Mouse (Mus musculus): ENCODE results near the gene Upf3a. TPM values are rescaled to one million over a fixed set of nuclear protein-coding genes. Genes with fewer than 3 reads are reported as not detected.
"Not testable (repeated sequence)": the region's sequence is repeated elsewhere in the genome, so short reads cannot be mapped to it uniquely, and the experiment has no call there.

The Upf3a gene
- polyA plus RNA-seq, 1 experiment from 2014 or later: 43.1 TPM

DNA sequence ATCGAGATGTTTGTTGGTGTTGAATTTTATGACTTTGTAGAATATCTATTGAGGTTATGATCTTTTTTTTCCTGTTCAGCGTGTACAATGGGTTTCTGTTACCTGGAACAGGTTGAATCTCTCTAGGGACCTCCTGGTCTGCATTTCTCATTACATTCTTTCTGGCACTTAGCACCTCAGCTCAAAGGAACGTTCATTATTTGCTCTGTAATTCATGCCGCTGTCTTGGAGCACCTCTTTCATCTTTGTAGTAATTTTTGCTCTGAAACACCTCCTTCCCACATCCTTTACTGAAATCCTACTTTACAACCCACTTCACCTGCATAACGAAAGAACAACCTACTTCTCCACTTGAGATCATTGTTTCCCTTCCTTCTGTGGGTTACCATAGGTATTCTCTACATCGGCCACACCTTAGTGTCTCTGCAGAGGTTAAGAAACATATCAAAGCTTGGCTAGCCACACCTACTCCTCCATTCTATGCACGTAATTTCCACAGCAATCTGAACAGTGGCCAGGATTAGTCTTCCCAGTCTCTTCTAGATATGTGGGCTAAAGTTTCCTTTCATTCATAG lies 43.3 kb downstream of the Upf3a start:
- H3K27me3 ChIP-seq (ENCODE audit: insufficient read depth, low read length): no peaks in the 10 kb centered on the region
- H3K4me1 ChIP-seq (replicated peaks; ENCODE audit: insufficient read depth, low read length): no peaks in the 10 kb centered on the region
- 68% methylated on average over 7 of the region's 7 CpGs for WGBS
- no peak overlapping the region for H3K4me2 ChIP-seq (ENCODE audit: low read length)
- no peak for TF ChIP-seq CTCF (IDR thresholded peaks at IDR 0.05; ENCODE audit: low read depth)
- no peak overlapping the region for H3K9ac ChIP-seq (ENCODE audit: low read depth, low read length)
- H3K36me3 ChIP-seq (ENCODE audit: insufficient read depth, low read length): no peaks in the 10 kb centered on the region
- no peak overlapping the region for H3K4me3 ChIP-seq (replicated peaks; ENCODE audit: low read depth, low read length)
- no peak overlapping the region for H3K27ac ChIP-seq
- no peak for DNase-seq (ENCODE audit: low spot score)
- no peak for ATAC-seq (replicated peaks; ENCODE audit: low FRiP score, low read depth)
- no peaks in the 10 kb centered on the region for H3K9me3 ChIP-seq (replicated peaks; ENCODE audit: low read length)

DNA sequence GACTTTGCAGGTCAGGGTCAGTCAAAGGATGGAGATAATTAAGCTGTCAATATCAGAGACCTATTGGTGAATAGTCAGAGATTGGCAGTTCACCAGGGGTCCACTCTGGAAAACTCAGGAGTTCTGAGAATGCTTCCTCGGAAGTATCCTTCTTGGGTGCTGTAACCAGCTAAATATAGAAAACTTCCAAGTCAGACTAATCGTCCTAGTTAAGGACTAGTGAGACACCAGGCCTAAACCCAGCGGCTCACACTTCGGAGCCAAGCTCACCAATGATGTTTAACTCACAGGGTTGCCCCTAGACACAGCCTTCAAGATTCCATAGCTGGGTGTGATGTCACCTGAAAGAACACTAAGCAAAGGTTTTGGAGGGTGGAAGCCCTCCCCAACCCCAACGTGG lies 52.9 kb downstream of the Upf3a start, which contains the start of gene AF366264:
TSS of gene AF366264 (minus strand) at position 101 of the 400 bp plus-strand sequence.
- not testable (repeated sequence) for ATAC-seq (replicated peaks; ENCODE audit: low FRiP score, low read depth); H3K9me3 ChIP-seq (replicated peaks; ENCODE audit: low read length); H3K4me2 ChIP-seq (ENCODE audit: low read length); H3K4me3 ChIP-seq (replicated peaks; ENCODE audit: low read depth, low read length); H3K36me3 ChIP-seq (ENCODE audit: insufficient read depth, low read length); H3K9ac ChIP-seq (ENCODE audit: low read depth, low read length); DNase-seq (ENCODE audit: low spot score); H3K27ac ChIP-seq; H3K27me3 ChIP-seq (ENCODE audit: insufficient read depth, low read length); H3K4me1 ChIP-seq (replicated peaks; ENCODE audit: insufficient read depth, low read length)
- WGBS: 87% methylated on average over 5 of the region's 5 CpGs

DNA sequence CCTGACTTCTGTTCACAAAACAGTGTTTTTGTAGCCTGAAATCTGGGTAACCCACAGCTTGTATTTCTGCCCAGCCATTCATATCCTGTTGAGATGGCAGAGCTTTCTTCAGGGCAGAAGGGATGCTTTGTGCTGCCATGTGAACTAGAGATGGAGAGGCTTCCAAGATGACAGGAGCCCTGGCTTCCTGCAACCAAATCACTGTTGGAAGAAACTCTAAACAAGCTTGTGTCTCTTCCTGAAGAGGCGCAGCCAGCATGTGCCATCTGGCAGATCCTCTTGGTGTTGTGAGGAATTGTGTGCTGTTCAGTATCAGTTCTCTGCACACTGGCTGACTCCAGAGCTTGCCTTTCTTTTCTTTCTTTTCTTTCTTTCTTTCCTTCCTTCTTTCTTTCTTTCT lies 57.9 kb downstream of the Upf3a start:
- H3K4me3 ChIP-seq (replicated peaks; ENCODE audit: low read depth, low read length); H3K36me3 ChIP-seq (ENCODE audit: insufficient read depth, low read length); DNase-seq (ENCODE audit: low spot score); H3K4me2 ChIP-seq (ENCODE audit: low read length); H3K9ac ChIP-seq (ENCODE audit: low read depth, low read length); ATAC-seq (replicated peaks; ENCODE audit: low FRiP score, low read depth); H3K4me1 ChIP-seq (replicated peaks; ENCODE audit: insufficient read depth, low read length); H3K9me3 ChIP-seq (replicated peaks; ENCODE audit: low read length); H3K27me3 ChIP-seq (ENCODE audit: insufficient read depth, low read length); H3K27ac ChIP-seq: not testable (repeated sequence)
- WGBS: 69% methylated on average over 1 of the region's 1 CpGs

Other genes with a start within 250 kb of the Upf3a start
- not detected in 2 replicates for gene 1700029H14Rik, start 223.2 kb upstream of the Upf3a start, polyA plus RNA-seq (2015; fragmentation: Nextera tagmentation; extraction: Ambion mirVana)
- 14.0 and 15.6 TPM in 2 replicates for gene Rasa3, start 108.0 kb upstream of the Upf3a start, polyA plus RNA-seq (2015; fragmentation: Nextera tagmentation; extraction: Ambion mirVana)
- gene Cfap97d2, start 79.7 kb upstream of the Upf3a start, polyA plus RNA-seq (2015; fragmentation: Nextera tagmentation; extraction: Ambion mirVana): not detected in 2 replicates
- 119 and 127 TPM in 2 replicates for gene Cdc16, start 27.9 kb upstream of the Upf3a start, polyA plus RNA-seq (2015; fragmentation: Nextera tagmentation; extraction: Ambion mirVana)
- not detected in 2 replicates for gene AF366264, start 52.8 kb downstream of the Upf3a start, polyA plus RNA-seq (2015; fragmentation: Nextera tagmentation; extraction: Ambion mirVana)
- gene Champ1, start 84.0 kb downstream of the Upf3a start, polyA plus RNA-seq (2015; fragmentation: Nextera tagmentation; extraction: Ambion mirVana): 22.1 and 23.6 TPM in 2 replicates
- 65.2 and 66.7 TPM in 2 replicates for gene Coprs, start 104.7 kb downstream of the Upf3a start, polyA plus RNA-seq (2015; fragmentation: Nextera tagmentation; extraction: Ambion mirVana)